9 mouse cellular contexts compared by ENCODE assay signal in the genomic region with DNA sequence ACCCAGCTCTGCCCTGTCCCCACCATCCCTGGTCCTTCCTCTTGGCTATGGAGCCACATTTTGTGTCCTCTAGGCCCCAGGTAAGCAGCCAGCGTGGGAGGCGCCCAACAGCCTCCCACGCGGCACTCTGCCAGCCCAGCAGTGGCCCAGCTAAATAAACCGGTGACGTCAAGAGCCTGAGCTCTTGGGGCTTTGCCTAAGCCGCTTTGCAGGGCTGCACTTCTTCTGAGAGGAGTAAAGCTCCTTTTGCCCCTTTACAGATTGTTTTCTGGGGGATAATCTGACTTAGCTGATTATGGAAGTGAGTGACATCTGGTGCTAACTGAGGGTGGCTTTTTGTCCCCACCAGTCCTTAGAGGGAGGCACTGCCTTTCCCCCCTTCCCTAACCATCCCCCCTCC. TPM values are rescaled to one million over a fixed set of nuclear protein-coding genes. Genes with fewer than 3 reads are reported as not detected.
DNase-seq lines count a peak whose midpoint lies in the region; ATAC-seq lines count a peak whose summit lies in the region.
"Had no signal": no experiment of that assay in that cellular context is flagged by ENCODE, and none has a peak within 500 bp of the region (broad histone marks: within the 10 kb centered on the region; RNA-seq: fewer than 3 reads in every experiment).

No protein-coding gene starts in this region.

- H3K4me3 ChIP-seq in heart, embryonic 16.5 days (ENCODE audit: low read length) = no peak overlapping the region
- no peak overlapping the region for H3K4me3 ChIP-seq in midbrain, embryonic 11.5 days (ENCODE audit: low read depth, low read length)
- H3K4me3 ChIP-seq: hindbrain, embryonic 15.5 days had no signal

- no peak overlapping the region for H3K27ac ChIP-seq in heart, embryonic 16.5 days (ENCODE audit: low read length)
- H3K27ac ChIP-seq in midbrain, embryonic 11.5 days (ENCODE audit: low read depth, low read length) = peak overlapping the region; percentile 95

- no peak; the same call in 1 of the 2 replicates for ATAC-seq in heart, embryonic 16.5 days (replicated peaks; ENCODE audit: extremely low read depth, insufficient read depth, low FRiP score)
- peak; percentile 61 for ATAC-seq in midbrain, embryonic 11.5 days (ENCODE audit: low FRiP score)

- peaks cover 15% of the 10 kb centered on the region for H3K4me1 ChIP-seq in heart, embryonic 16.5 days (ENCODE audit: control insufficient read depth, insufficient read depth, low read length)
- H3K4me1 ChIP-seq in midbrain, embryonic 11.5 days (ENCODE audit: control insufficient read depth, insufficient read depth, low read length) = peaks cover 71% of the 10 kb centered on the region

- WGBS in heart, embryonic 16.5 days = 32% methylated on average over 7 of the region's 7 CpGs
- 0% methylated on average over 7 of the region's 7 CpGs for WGBS in midbrain, embryonic 11.5 days

- peak; percentile 70 for DNase-seq in adrenal gland, postnatal 10 days
- DNase-seq in adrenal gland, adult 8-10 months = no peak
- peak; percentile 46 for DNase-seq in ovary, postnatal 36 days (ENCODE audit: low spot score)
- no peak for DNase-seq in ovary, postnatal 10 days (ENCODE audit: low spot score)
- DNase-seq in midbrain, embryonic 11.5 days (ENCODE audit: low spot score, missing footprints) = peak; percentile 95
- DNase-seq in frontal cortex, postnatal 25 days (ENCODE audit: low spot score in 2 of 2) = no peak
- DNase-seq in ovary, postnatal 14 days (ENCODE audit: low spot score) = no peak

- 0 out of 2 replicates have a peak overlapping the region, but pooled peaks have one; percentile 20 for H3K9ac ChIP-seq in heart, embryonic 16.5 days (ENCODE audit: low read length)
- peak overlapping the region; percentile 51 for H3K9ac ChIP-seq in midbrain, embryonic 11.5 days (ENCODE audit: low read length)
- H3K9ac ChIP-seq: hindbrain, embryonic 15.5 days had no signal

- no peak overlapping the region for H3K4me2 ChIP-seq in heart, embryonic 16.5 days (ENCODE audit: low read depth, low read length)
- H3K4me2 ChIP-seq in midbrain, embryonic 11.5 days = peak overlapping the region; percentile 26; the same call in 1 of the 2 replicates

- no peaks in the 10 kb centered on the region for H3K9me3 ChIP-seq in heart, embryonic 16.5 days (replicated peaks; ENCODE audit: control insufficient read depth, low read length)
- H3K9me3 ChIP-seq in midbrain, embryonic 11.5 days (ENCODE audit: control insufficient read depth, low read length) = no peaks in the 10 kb centered on the region
- H3K9me3 ChIP-seq: hindbrain, embryonic 15.5 days had no signal

- H3K36me3 ChIP-seq in heart, embryonic 16.5 days (ENCODE audit: control insufficient read depth, insufficient read depth) = peaks cover 9% of the 10 kb centered on the region; the same call in 1 of the 2 replicates
- no peaks in the 10 kb centered on the region for H3K36me3 ChIP-seq in midbrain, embryonic 11.5 days (ENCODE audit: control insufficient read depth, insufficient read depth, low read length)
- H3K36me3 ChIP-seq: hindbrain, embryonic 15.5 days had no signal

- H3K27me3 ChIP-seq in heart, embryonic 16.5 days (ENCODE audit: control insufficient read depth, insufficient read depth, low read length) = no peaks in the 10 kb centered on the region
- no peaks in the 10 kb centered on the region; the same call in 1 of the 2 replicates for H3K27me3 ChIP-seq in midbrain, embryonic 11.5 days (ENCODE audit: control insufficient read depth, insufficient read depth, low read length)
- H3K27me3 ChIP-seq: hindbrain, embryonic 15.5 days had no signal

RNA-seq across cellular contexts. Expression of gene Parvg, which starts 22.8 kb away (rescaled TPM):
- 1 to 10 TPM; 3.6 to 4.4 TPM for total RNA-seq in adrenal gland, postnatal 10 days (2021)
- total RNA-seq in adrenal gland, adult 8-10 months (2022) = 1 to 10 TPM; 3.1 to 9.0 (median 5.0) TPM
- polyA plus RNA-seq in heart, embryonic 16.5 days (2015; fragmentation: Nextera tagmentation; extraction: Ambion mirVana) = 8.3 and 21.6 TPM in 2 replicates
- polyA plus RNA-seq in midbrain, embryonic 11.5 days (2014; fragmentation: Nextera tagmentation; extraction: Ambion mirVana) = 0.63 and 1.2 TPM in 2 replicates

Comparison
In these comparisons a context has a peak if more than half of its experiments do, and no peak if none do; other contexts are left out.
1. DNase-seq: peak in adrenal gland, postnatal 10 days (single experiment), ovary, postnatal 36 days (single experiment) and midbrain, embryonic 11.5 days (single experiment); none in adrenal gland, adult 8-10 months (single experiment), ovary, postnatal 10 days (single experiment), frontal cortex, postnatal 25 days (0 of 2) and ovary, postnatal 14 days (single experiment).